Mouse (Mus musculus) adrenal gland, postnatal 10 days (tissue): ENCODE measurements at regions not wholly inside any gene's neighbourhood (a gene's known extent, or its start where the extent isn't known, plus 50 kb on each side); places are given as distances from the start of the nearest gene placed in this dataset.

ENCODE experiments used
- DNase-seq: peaks from one replicate; pipeline ENCODE4 v3.0.0; 2021; ENCODE audit warnings: mixed read lengths

- no peak for DNase-seq
Observed at GRCm38 (mm10) chr15:40223272-40223671, 89.1 kb downstream of the 9330182O14Rik start.

GRCm38 (mm10) chr15:40241764-40242163 lies 107.6 kb downstream of the 9330182O14Rik start:
- DNase-seq, result no peak

DNA sequence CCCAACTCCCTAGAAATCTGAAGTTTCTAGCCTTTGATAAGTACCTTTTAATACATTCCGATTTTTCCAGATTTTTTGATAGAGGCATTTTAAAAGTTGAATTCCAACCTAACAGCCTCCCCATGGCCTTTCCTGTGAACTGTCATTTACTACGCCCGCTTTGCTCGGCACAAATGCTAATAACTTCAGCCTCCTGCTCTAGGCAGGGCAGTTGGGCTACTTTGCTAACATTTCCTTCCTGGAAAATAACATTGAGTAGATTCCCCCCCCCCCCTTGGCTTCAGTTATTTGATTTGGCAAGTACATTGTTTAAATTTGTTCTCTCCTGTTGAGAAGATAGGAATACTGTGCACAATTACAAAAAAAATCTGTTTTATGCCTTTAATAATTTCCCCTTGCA lies 114.8 kb downstream of the 9330182O14Rik start:
- no peak for DNase-seq

GRCm38 (mm10) chr15:40259433-40259832 lies 125.3 kb downstream of the 9330182O14Rik start:
- DNase-seq, result no peak

DNA sequence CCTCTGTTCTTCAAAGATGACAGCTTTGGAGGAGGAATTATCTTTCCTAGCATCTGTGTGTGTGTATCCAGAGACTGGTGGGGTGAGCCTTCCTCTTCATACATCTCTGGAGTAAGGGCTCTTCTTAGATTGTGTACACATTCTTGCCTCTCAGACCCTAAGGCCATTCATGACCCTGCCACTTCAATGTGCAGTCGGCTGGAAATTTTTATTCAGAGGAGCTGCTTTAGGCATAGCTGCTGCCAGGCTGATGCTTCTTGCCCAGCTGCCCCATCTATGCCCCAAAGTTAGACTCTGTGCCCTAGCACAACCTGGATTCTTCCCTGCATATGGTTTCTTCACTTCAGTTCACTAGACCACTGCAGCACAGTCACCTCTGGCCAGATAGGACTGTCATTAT lies 144.9 kb downstream of the 9330182O14Rik start:
- no peak for DNase-seq

DNA sequence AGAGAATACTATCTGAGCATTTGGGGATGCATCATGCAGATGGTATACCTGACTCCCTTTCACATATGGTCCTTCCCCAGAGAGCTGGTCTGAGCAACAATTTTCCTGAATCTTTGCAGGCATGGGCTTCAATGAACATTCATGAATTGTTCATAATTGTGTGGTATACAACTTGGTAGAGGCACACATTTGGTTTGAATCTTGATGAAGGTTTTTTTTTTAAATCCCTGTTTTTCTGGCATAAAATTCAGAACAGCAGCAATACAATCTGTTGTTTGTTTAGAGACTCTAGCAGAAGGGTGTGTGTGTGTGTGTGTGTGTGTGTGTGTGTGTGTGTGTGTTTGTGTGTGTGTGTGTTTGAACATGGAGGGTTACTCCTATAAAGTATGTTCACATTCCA lies 146.4 kb downstream of the 9330182O14Rik start:
- DNase-seq, result no peak

GRCm38 (mm10) chr15:40281078-40281720 lies 147.0 kb downstream of the 9330182O14Rik start:
- no peak for DNase-seq

DNA sequence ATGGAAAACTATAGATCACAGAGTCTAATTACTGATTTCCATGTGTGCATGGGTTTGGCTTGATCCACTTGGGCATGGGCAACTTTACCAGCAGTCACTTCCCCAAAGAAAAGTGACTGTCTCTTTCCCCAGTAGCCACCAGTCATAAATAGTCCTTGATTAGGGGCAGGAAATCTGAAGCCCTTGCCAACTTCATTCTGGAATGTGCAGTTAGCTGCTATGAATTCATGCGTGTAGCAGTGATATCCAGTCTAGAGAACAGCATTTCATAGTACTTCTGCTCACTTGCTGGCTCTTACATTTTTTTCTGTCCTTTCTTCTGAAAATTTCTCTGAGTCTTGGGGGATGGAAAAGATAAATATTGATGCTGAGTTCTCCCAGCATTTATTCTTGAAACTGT lies 157.4 kb downstream of the 9330182O14Rik start:
- no peak for DNase-seq

- no peak for DNase-seq
Observed at GRCm38 (mm10) chr15:40312226-40312625, 178.1 kb downstream of the 9330182O14Rik start.

- no peak for DNase-seq
Observed at GRCm38 (mm10) chr15:40339746-40340145, 205.6 kb downstream of the 9330182O14Rik start.

GRCm38 (mm10) chr15:40340269-40340668 lies 206.1 kb downstream of the 9330182O14Rik start:
- DNase-seq, result no peak

GRCm38 (mm10) chr15:40351473-40351872 lies 217.3 kb downstream of the 9330182O14Rik start:
- no peak for DNase-seq

GRCm38 (mm10) chr15:40354802-40355487 lies 220.8 kb downstream of the 9330182O14Rik start:
- no peak for DNase-seq

GRCm38 (mm10) chr15:40356096-40356495 lies 221.9 kb downstream of the 9330182O14Rik start:
- no peak for DNase-seq

- DNase-seq, result no peak
Observed at GRCm38 (mm10) chr15:40358341-40358740, 224.2 kb downstream of the 9330182O14Rik start.

- no peak for DNase-seq
Observed at GRCm38 (mm10) chr15:40361849-40362533, 227.8 kb downstream of the 9330182O14Rik start.

GRCm38 (mm10) chr15:40364221-40364621 lies 230.1 kb downstream of the 9330182O14Rik start:
- DNase-seq, result no peak

DNA sequence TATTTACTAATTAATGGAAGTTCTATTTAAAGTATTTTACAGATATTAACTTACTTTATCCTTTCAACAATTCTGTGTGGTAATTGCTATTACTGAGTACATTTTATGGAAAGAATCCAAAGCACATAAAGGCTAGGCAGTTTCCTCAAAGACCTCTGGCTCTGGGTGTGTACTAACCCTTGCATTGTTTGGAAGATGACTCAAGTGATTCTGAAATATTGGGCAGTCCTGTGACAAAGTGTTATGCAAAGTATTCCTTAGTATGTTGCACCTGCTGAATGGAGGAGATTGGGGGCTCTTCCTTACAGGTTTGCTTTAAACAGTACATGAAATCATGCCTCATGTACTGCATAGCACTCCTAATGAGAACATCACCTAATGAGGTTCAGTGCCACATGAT lies 231.4 kb downstream of the 9330182O14Rik start:
- DNase-seq, result no peak

GRCm38 (mm10) chr15:40367026-40367425 lies 232.9 kb downstream of the 9330182O14Rik start:
- no peak for DNase-seq

DNA sequence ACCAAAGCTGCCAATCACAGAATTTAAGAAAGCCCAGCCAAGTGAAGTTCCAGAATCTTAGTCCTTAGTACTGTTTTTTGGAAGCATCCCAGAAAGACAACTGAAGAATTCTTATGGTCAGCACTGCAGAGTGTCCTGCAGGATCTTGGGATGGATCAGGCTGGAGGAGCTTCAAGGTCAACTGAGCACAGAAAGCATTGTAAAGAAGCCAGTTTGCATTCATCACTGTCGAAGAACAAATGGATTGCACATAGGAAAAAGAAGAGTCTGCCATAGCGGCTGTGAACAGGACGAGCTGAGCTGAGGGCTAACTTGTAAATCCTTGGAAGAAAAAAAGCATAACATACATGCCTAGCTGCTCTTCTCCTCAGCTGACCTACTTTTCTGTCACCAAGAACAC lies 234.6 kb downstream of the 9330182O14Rik start:
- no peak for DNase-seq

GRCm38 (mm10) chr15:40371486-40371885 lies 237.3 kb downstream of the 9330182O14Rik start:
- DNase-seq, result no peak

DNA sequence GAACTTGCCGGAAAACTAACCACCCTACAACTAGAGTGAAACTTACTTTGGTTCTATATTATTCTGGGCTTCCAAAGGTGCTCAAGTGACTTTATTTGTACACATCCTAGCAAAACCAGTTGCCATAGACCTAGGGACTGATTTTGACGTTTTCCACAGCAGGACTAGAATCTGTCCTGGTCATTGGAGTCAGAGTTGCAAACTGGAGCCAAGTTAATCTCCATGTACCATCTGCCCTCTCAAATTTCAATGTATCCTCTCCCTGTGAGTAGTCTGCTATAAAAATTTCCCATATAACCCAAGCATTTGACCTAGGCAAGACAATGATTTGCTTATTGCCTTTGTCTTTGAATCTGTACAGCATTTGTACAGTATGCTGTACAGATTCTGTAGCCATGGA lies 252.4 kb downstream of the 9330182O14Rik start:
- DNase-seq, result no peak

GRCm38 (mm10) chr15:40387746-40388145 lies 253.6 kb downstream of the 9330182O14Rik start:
- DNase-seq, result no peak
